Mouse (Mus musculus): ENCODE measurements around the gene Fuca1.

Gene Fuca1

GRCm38 (mm10) chr4:135953179-135953578 is 32.6 kb downstream of the Fuca1 start:
- no peak for DNase-seq (ENCODE audit: extremely low spot score)

- DNase-seq (ENCODE audit: extremely low spot score): peak; percentile 71
Observed at GRCm38 (mm10) chr4:135954241-135954640, 33.7 kb downstream of the Fuca1 start.

GRCm38 (mm10) chr4:135955886-135956285 is 35.4 kb downstream of the Fuca1 start:
- no peak for DNase-seq (ENCODE audit: extremely low spot score)

GRCm38 (mm10) chr4:135958354-135958753 is 37.8 kb downstream of the Fuca1 start:
- no peak for DNase-seq (ENCODE audit: extremely low spot score)

GRCm38 (mm10) chr4:135960717-135961116 is 40.2 kb downstream of the Fuca1 start:
- peak; percentile 74 for DNase-seq (ENCODE audit: extremely low spot score)

GRCm38 (mm10) chr4:135961709-135962108 is 41.2 kb downstream of the Fuca1 start:
- no peak for DNase-seq (ENCODE audit: extremely low spot score)

GRCm38 (mm10) chr4:135962198-135962597 is 41.7 kb downstream of the Fuca1 start:
- DNase-seq (ENCODE audit: extremely low spot score): no peak

- DNase-seq (ENCODE audit: extremely low spot score): no peak
Observed at GRCm38 (mm10) chr4:135962946-135963345, 42.4 kb downstream of the Fuca1 start.

GRCm38 (mm10) chr4:135963457-135964193 is 43.1 kb downstream of the Fuca1 start, which contains the start of gene Gale:
TSS of gene Gale (plus strand) at chr4:135963727.
- DNase-seq (ENCODE audit: extremely low spot score): peak; percentile 94

- no peak for DNase-seq (ENCODE audit: extremely low spot score)
Observed at GRCm38 (mm10) chr4:135964426-135964825, 43.9 kb downstream of the Fuca1 start.

GRCm38 (mm10) chr4:135965113-135965512 is 44.6 kb downstream of the Fuca1 start:
- DNase-seq (ENCODE audit: extremely low spot score): no peak

GRCm38 (mm10) chr4:135966283-135966682 is 45.7 kb downstream of the Fuca1 start:
- DNase-seq (ENCODE audit: extremely low spot score): no peak

GRCm38 (mm10) chr4:135967086-135967760 is 46.7 kb downstream of the Fuca1 start:
- DNase-seq (ENCODE audit: extremely low spot score): no peak

GRCm38 (mm10) chr4:135968271-135968869 is 47.8 kb downstream of the Fuca1 start:
- no peak for DNase-seq (ENCODE audit: extremely low spot score)

GRCm38 (mm10) chr4:135969070-135969750 is 48.7 kb downstream of the Fuca1 start:
- DNase-seq (ENCODE audit: extremely low spot score): no peak

GRCm38 (mm10) chr4:135970585-135970984 is 50.0 kb downstream of the Fuca1 start:
- DNase-seq (ENCODE audit: extremely low spot score): no peak

GRCm38 (mm10) chr4:135971805-135972555 is 51.4 kb downstream of the Fuca1 start:
- no peak for DNase-seq (ENCODE audit: extremely low spot score)

- peak; percentile 82 for DNase-seq (ENCODE audit: extremely low spot score)
Observed at GRCm38 (mm10) chr4:135972556-135972906, 52.0 kb downstream of the Fuca1 start, which contains the start of gene Lypla2. TSS of gene Lypla2 (minus strand) at chr4:135972626.

- no peak for DNase-seq (ENCODE audit: extremely low spot score)
Observed at GRCm38 (mm10) chr4:135972911-135973811, 52.6 kb downstream of the Fuca1 start.

GRCm38 (mm10) chr4:135976146-135976545 is 55.6 kb downstream of the Fuca1 start:
- no peak for DNase-seq (ENCODE audit: extremely low spot score)
